7 mouse cellular contexts compared by ENCODE assay signal in genomic region chr9:45838434-45839138, GRCm38 (mm10). TPM values are rescaled to one million over a fixed set of nuclear protein-coding genes. Genes with fewer than 3 reads are reported as not detected.
A peak's percentile ranks its signal among the peaks of the same experiment; 100 is the strongest.
DNase-seq lines count a peak whose midpoint lies in the region; ATAC-seq lines count a peak whose summit lies in the region.

TSS of gene Bace1 (plus strand) at chr9:45838580.

- WGBS in embryonic facial prominence, embryonic 11.5 days = under 1% methylated on average over 40 of the region's 40 CpGs

- peak within 1 kb of the TSS; percentile 82 for H3K9ac ChIP-seq in embryonic facial prominence, embryonic 11.5 days (replicated peaks; ENCODE audit: low read length)

- no peaks in the 10 kb centered on the region for H3K36me3 ChIP-seq in embryonic facial prominence, embryonic 11.5 days (replicated peaks; ENCODE audit: control insufficient read depth, insufficient read depth, low read depth, low read length)

- H3K4me2 ChIP-seq in embryonic facial prominence, embryonic 11.5 days (ENCODE audit: low read depth, low read length) = peak within 1 kb of the TSS; percentile 96

- peak; percentile 85 for ATAC-seq in embryonic facial prominence, embryonic 11.5 days (replicated peaks; ENCODE audit: insufficient number of reproducible peaks, low FRiP score, low TSS enrichment, low read depth)
- ATAC-seq in megakaryocyte progenitor cell, adult 5-6 weeks (replicated peaks; ENCODE audit: poor library complexity) = peak; percentile 30

- H3K9me3 ChIP-seq in embryonic facial prominence, embryonic 11.5 days (replicated peaks; ENCODE audit: control insufficient read depth, low read length) = no peaks in the 10 kb centered on the region

- H3K4me3 ChIP-seq in embryonic facial prominence, embryonic 11.5 days (ENCODE audit: low read depth, low read length) = peak within 1 kb of the TSS; percentile 81

- no peaks in the 10 kb centered on the region for H3K27me3 ChIP-seq in embryonic facial prominence, embryonic 11.5 days (ENCODE audit: control insufficient read depth, insufficient read depth, low read length)

- peak; percentile 80 to 86 for DNase-seq in adrenal gland, postnatal 36 days
- DNase-seq in embryonic facial prominence, embryonic 11.5 days (ENCODE audit: low spot score) = peak; percentile 91
- no peak for DNase-seq in gonadal fat pad, adult 2 months (ENCODE audit: low read depth)
- DNase-seq in kidney, adult 11 months = peak; percentile 82
- peak; percentile 87 to 95 for DNase-seq in left cerebral cortex, postnatal 25 days (ENCODE audit: low spot score in 2 of 2)
- DNase-seq in right cerebral cortex, postnatal 4 days = peak; percentile 92

- intact Hi-C loops in left cerebral cortex, postnatal 25 days (cut with DNase I) = loop anchor here (5.0 kb wide), 1 partner anchor 69 kb away; the partner anchor contains the start of genes Pcsk7 and Rnf214

- no peak within 1 kb of the TSS for H3K27ac ChIP-seq in embryonic facial prominence, embryonic 11.5 days (replicated peaks; ENCODE audit: low read depth, low read length)

- no peaks in the 10 kb centered on the region; the same call in 1 of the 2 replicates for H3K4me1 ChIP-seq in embryonic facial prominence, embryonic 11.5 days (ENCODE audit: control insufficient read depth, insufficient read depth, low read length)

RNA-seq across cellular contexts. Expression of gene Bace1, which starts in this region (rescaled TPM):
- total RNA-seq in adrenal gland, postnatal 36 days (2021) = 10 to 100 TPM; 24.3 to 32.0 TPM
- 17.8 and 22.8 TPM in 2 replicates for polyA plus RNA-seq in embryonic facial prominence, embryonic 11.5 days (2014; fragmentation: Nextera tagmentation; extraction: Ambion mirVana)
- polyA plus RNA-seq in gonadal fat pad, adult 2 months (2012; rRNA removed) = 24.4 and 28.1 TPM in 2 replicates
- 10 to 100 TPM; 94.6 to 96.2 TPM for total RNA-seq in left cerebral cortex, postnatal 25 days (2021)
- total RNA-seq in megakaryocyte progenitor cell, adult 5-6 weeks (2015) = 29.5 and 31.0 TPM in 2 replicates
- total RNA-seq in megakaryocyte progenitor cell, adult 5-6 weeks (2017) = 33.4 and 44.1 TPM in 2 replicates
